ENCODE assay signal across 10 mouse cellular contexts in genomic region chr16:35941382-35941781, GRCm38 (mm10). TPM values are rescaled to one million over a fixed set of nuclear protein-coding genes. Genes with fewer than 3 reads are reported as not detected.
A peak's percentile ranks its signal among the peaks of the same experiment; 100 is the strongest.
DNase-seq lines count a peak whose midpoint lies in the region; ATAC-seq lines count a peak whose summit lies in the region.
"Had no signal": no experiment of that assay in that cellular context is flagged by ENCODE, and none has a peak within 500 bp of the region (broad histone marks: within the 10 kb centered on the region; RNA-seq: fewer than 3 reads in every experiment).

No protein-coding gene starts in this region.

- no peak overlapping the region for H3K27ac ChIP-seq in kidney, embryonic 14.5 days (ENCODE audit: low read depth, low read length)
- H3K27ac ChIP-seq: heart, embryonic 15.5 days; limb, embryonic 13.5 days had no signal

- no peaks in the 10 kb centered on the region for H3K27me3 ChIP-seq in kidney, embryonic 14.5 days (ENCODE audit: control insufficient read depth, insufficient read depth, low read length)
- H3K27me3 ChIP-seq: heart, embryonic 15.5 days; limb, embryonic 13.5 days had no signal

- no peaks in the 10 kb centered on the region for H3K9me3 ChIP-seq in kidney, embryonic 14.5 days (ENCODE audit: control insufficient read depth, low read length)
- H3K9me3 ChIP-seq: heart, embryonic 15.5 days; limb, embryonic 13.5 days had no signal

- WGBS in kidney, embryonic 14.5 days: 87% methylated on average over 7 of the region's 7 CpGs

- H3K4me3 ChIP-seq in kidney, embryonic 14.5 days (ENCODE audit: low read length): no peak overlapping the region
- H3K4me3 ChIP-seq: heart, embryonic 15.5 days; limb, embryonic 13.5 days had no signal

- no peaks in the 10 kb centered on the region for H3K36me3 ChIP-seq in kidney, embryonic 14.5 days (ENCODE audit: control insufficient read depth, insufficient read depth, low read length)
- H3K36me3 ChIP-seq: limb, embryonic 13.5 days had no signal

- H3K9ac ChIP-seq in kidney, embryonic 14.5 days (ENCODE audit: low read depth, low read length): no peak overlapping the region
- H3K9ac ChIP-seq: heart, embryonic 15.5 days; limb, embryonic 13.5 days had no signal

- no peak overlapping the region for H3K4me2 ChIP-seq in kidney, embryonic 14.5 days (replicated peaks; ENCODE audit: low read depth, low read length)
- H3K4me2 ChIP-seq: heart, embryonic 15.5 days; limb, embryonic 13.5 days had no signal

- intact Hi-C loops in left cerebral cortex, postnatal 4 days (cut with DNase I): no loop called here

- H3K4me1 ChIP-seq in kidney, embryonic 14.5 days (ENCODE audit: control insufficient read depth, insufficient read depth, low read length): no peaks in the 10 kb centered on the region

- DNase-seq in kidney, adult 9 months: peak; percentile 36
- DNase-seq in ES-CJ7 (ENCODE audit: low read depth, low spot score): peak; percentile 59
- peak; percentile 35 for DNase-seq in c-Kit-positive CD71-positive TER-119-negative erythroid progenitor cells, embryonic 14.5 days (ENCODE audit: low read depth)
- DNase-seq in retina, postnatal 1 day: peak; percentile 30
- no peak for DNase-seq in left cerebral cortex, postnatal 4 days
- no peak for DNase-seq in left cerebral cortex, adult 18-20 months (ENCODE audit: low spot score in 2 of 2)

- no peak for ATAC-seq in kidney, embryonic 14.5 days (ENCODE audit: low FRiP score, low TSS enrichment)
- no peak for ATAC-seq in activated CD4-positive, CD25-positive, alpha-beta regulatory T cell, adult 4 months

RNA-seq across cellular contexts. Expression of gene Dtx3l, which starts 2.4 kb away (rescaled TPM):
- polyA plus RNA-seq in kidney, embryonic 14.5 days (2014; fragmentation: Nextera tagmentation; extraction: Ambion mirVana): 1.7 and 3.2 TPM in 2 replicates
- 1 to 10 TPM; 2.2 TPM for total RNA-seq in left cerebral cortex, postnatal 4 days (2021)
- 1 to 10 TPM; 4.0 to 5.6 TPM for total RNA-seq in left cerebral cortex, adult 18-20 months (2021)
- polyA plus RNA-seq in activated CD4-positive, CD25-positive, alpha-beta regulatory T cell, adult 4 months (2017; shearing (Covaris generic)): 10 to 100 TPM; 61.6 to 62.8 TPM

RNA-seq across cellular contexts. Expression of gene Parp9, which starts 3.1 kb away (rescaled TPM):
- 1.8 and 3.2 TPM in 2 replicates for polyA plus RNA-seq in kidney, embryonic 14.5 days (2014; fragmentation: Nextera tagmentation; extraction: Ambion mirVana)
- 1 to 10 TPM; 2.0 to 2.4 TPM for total RNA-seq in left cerebral cortex, postnatal 4 days (2021)
- 1 to 10 TPM; 2.3 to 3.4 TPM for total RNA-seq in left cerebral cortex, adult 18-20 months (2021)
- polyA plus RNA-seq in activated CD4-positive, CD25-positive, alpha-beta regulatory T cell, adult 4 months (2017; shearing (Covaris generic)): 10 to 100 TPM; 83.1 to 86.9 TPM

RNA-seq across cellular contexts. Expression of gene Kpna1, which starts 37.2 kb away (rescaled TPM):
- 25.1 and 44.6 TPM in 2 replicates for polyA plus RNA-seq in kidney, embryonic 14.5 days (2014; fragmentation: Nextera tagmentation; extraction: Ambion mirVana)
- 10 to 100 TPM; 92.1 to 96.8 TPM for total RNA-seq in left cerebral cortex, postnatal 4 days (2021)
- 100 to 1,000 TPM; 148 to 152 TPM for total RNA-seq in left cerebral cortex, adult 18-20 months (2021)
- 10 to 100 TPM; 39.4 to 45.3 TPM for polyA plus RNA-seq in activated CD4-positive, CD25-positive, alpha-beta regulatory T cell, adult 4 months (2017; shearing (Covaris generic))

Comparison
In these comparisons a context has a peak if more than half of its experiments do, and no peak if none do; other contexts are left out.
1. DNase-seq: peak in kidney, adult 9 months (single experiment), ES-CJ7 (single experiment), c-Kit-positive CD71-positive TER-119-negative erythroid progenitor cells, embryonic 14.5 days (single experiment) and retina, postnatal 1 day (single experiment); none in left cerebral cortex, postnatal 4 days (single experiment) and left cerebral cortex, adult 18-20 months (0 of 2).